Mouse (Mus musculus) brain, adult 2 months (tissue): Measurements from ENCODE around the gene Kirrel3.

Experiments
- DNase-seq: peaks from one replicate; pipeline ENCODE4 v3.0.0; 2011; ENCODE audit warnings: low read depth, low spot score

The Kirrel3 gene

GRCm38 (mm10) chr9:34945301-34945700 is 459.6 kb downstream of the Kirrel3 start:
- no peak for DNase-seq

DNA sequence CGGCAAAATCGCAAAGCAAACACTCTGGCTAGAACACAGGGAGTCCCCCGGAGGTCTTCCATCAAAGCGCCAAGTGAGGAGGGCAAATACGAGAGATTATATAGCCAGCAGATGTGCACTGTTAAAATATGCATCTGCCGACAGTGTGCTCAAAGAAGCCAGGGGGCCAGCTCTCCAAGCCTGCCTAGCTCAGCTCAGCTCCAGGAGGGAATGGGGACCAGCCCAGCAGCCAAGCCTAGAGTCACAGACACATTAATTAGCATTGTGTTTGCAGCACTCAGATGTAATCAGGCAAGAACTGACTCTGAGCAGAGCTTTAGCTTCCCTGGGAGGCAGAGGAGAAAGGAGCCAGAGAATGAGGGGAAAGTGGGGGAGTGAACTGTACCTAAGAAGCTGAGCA is 461.6 kb downstream of the Kirrel3 start:
- peak; percentile 70 for DNase-seq

- DNase-seq = peak; percentile 52
Measured at GRCm38 (mm10) chr9:34947717-34948116, 462.0 kb downstream of the Kirrel3 start.

DNA sequence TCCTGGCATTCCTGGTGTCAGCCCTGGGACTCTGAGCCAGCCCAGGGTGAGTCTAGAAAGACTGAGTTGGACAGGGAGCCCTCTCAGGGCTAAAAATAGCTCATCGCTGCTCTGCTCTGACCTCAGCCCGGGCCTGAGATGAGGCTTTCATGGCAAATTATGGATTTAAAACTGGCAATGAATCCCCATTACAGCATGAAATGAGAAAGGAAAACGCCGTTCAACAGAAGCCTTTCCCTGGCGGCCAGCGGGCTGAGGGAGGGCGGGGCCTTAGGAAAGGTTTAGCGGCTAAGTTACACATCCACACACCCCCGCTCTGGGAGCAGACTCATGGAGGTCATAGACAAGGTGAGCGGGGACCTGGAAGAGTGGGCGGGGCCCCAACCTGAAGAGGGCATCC is 467.7 kb downstream of the Kirrel3 start:
- DNase-seq = peak; percentile 83

- DNase-seq = peak; percentile 82
Measured at GRCm38 (mm10) chr9:34954212-34954611, 468.5 kb downstream of the Kirrel3 start.

DNA sequence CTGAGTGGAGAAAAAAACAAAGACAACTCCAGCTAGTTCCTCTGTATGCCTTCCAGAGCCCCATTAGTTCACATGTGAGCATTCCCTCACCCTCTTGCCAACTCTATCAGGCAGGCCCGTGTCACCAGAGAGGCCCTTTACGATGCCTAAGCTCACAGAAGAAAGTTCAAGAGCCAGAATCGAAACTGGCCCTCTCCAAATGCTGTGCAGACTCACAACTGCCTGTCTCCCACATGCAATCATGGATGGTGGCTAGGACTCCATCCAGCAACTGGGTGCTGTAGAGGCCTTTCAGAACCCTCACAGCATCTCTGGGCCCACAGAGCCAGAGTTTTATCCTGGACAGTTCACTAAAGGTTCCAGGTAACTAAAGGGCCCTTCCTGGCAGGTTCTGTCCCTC is 470.8 kb downstream of the Kirrel3 start:
- no peak for DNase-seq

- peak; percentile 78 for DNase-seq
Measured at GRCm38 (mm10) chr9:34957691-34958090, 472.0 kb downstream of the Kirrel3 start.

GRCm38 (mm10) chr9:34958183-34958830 is 472.6 kb downstream of the Kirrel3 start:
- peak; percentile 94 for DNase-seq

GRCm38 (mm10) chr9:34960736-34961135 is 475.0 kb downstream of the Kirrel3 start:
- no peak for DNase-seq

DNA sequence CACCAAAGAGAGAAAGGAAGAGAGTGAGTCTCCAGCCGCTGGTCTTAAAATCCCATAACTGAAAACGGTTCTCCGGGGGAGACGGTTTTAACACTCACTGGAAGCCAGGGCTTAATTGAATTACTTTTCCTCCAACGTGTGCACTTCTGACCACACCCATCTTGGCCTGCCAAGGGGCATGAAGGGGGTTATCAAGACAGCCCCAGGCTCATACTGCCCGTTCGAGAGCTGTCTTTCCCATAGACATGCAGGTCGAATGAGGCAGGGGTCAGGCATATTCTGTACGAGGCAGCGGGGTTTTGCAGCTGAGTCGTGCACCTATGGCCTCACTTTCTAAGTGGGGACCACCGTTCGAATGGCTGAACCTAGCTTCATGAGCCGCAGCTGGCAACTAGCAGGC is 475.5 kb downstream of the Kirrel3 start:
- DNase-seq = no peak

DNA sequence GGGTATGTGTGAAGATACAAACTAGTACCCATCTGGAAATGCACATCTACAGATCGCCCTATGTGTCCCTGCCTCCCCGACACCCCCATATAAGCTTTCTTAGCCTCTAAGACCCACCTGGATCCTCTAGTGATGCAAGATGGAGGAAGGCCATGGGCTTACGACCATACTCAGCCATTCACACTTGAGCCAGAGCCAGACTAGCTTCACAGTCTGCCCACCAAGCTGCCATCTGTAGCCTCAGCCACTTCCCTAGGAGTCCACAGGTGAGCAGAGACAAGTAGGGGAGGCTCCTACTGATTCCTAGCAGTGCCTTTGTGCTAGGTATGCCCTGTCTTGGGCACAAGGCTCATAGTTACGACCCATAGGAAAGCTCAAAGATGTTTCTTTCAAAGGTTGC is 476.6 kb downstream of the Kirrel3 start:
- peak; percentile 51 for DNase-seq

- peak; percentile 91 for DNase-seq
Measured at GRCm38 (mm10) chr9:34963593-34963992, 477.9 kb downstream of the Kirrel3 start.

GRCm38 (mm10) chr9:34964172-34965040 is 478.7 kb downstream of the Kirrel3 start:
- DNase-seq = no peak

DNA sequence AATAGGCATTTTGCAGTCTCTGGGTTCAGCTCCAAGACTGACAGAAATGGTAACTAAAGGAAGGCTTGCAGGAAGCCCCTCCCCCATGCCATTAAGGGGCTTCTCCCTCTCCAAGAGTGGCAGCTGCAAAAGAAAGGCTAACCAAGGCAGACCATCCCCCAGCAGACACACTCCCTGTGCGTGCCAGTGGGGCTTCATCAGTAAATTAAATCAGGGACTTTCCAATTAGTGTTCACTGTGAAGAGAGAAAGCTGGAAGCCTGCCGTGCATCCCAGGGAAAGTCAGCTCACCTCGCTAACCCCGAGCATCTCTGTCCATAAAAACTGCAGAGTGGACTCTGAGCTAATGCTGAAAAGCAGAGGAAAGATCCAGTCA is 479.3 kb downstream of the Kirrel3 start:
- no peak for DNase-seq

GRCm38 (mm10) chr9:34967772-34968171 is 482.1 kb downstream of the Kirrel3 start:
- no peak for DNase-seq

GRCm38 (mm10) chr9:34969881-34970490 is 484.3 kb downstream of the Kirrel3 start:
- peak; percentile 52 for DNase-seq

- DNase-seq = no peak
Measured at GRCm38 (mm10) chr9:34974326-34974725, 488.6 kb downstream of the Kirrel3 start.

DNA sequence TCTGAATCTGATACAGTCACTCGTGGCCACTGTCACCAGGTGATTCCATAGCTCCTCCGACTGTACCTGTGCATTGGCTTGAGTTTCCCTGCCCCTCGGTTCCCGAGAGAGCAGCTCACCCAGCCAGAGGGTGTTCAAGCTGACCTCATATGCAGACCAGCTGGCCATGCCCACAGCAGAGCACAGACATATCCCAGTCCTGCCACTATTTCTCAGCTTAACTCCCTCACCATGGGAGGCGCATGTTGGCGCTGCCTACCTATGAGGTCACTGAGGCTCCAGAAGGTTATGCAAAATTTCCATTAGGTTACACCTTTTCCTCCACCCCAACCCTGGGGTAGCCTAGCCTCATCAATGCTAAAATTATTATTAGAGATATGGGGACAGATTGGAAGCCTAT is 489.6 kb downstream of the Kirrel3 start:
- peak; percentile 81 for DNase-seq

DNA sequence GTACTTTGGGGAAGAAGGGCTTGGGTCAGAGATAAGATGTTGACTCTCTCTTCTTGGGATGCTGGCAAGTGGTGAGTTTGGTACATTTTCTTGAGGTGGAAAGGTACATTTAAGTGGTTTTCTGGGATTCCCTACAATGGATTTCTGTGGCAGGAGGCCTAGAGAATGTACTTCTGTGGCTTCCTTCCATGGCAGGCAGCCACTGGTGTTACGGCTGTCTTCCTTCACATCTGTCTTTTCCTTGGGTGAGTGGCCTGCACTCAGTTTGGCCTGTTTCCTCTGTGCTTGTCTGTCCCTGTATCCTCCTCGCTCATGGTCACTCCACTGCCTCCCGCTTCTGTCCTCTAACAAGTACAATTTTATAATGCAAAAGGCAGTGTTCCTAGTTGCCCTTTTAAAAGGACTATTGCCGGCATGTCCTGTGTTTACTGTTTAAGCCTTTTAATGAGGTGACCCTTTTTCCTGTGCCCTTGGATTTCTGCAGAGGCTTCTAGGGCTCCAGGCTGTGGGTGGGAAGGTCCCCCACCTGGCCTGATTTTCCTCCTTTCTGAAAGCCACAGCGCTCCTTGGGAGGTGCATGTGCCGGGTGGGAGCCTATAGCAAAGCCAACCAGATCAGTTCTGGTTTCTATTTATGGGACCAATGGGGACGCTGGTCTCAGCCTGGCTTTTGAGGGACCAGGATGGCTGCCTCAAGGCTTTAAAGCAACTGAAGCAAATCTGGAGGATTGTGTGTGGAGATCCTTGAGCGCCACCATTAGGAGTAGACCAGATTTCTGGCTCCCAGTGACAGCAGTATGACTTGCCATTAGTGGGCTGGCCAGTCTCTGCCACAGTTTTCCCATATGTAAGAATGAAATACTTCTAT is 491.1 kb downstream of the Kirrel3 start:
- DNase-seq = peak; percentile 60

- DNase-seq = no peak
Measured at GRCm38 (mm10) chr9:34977700-34978099, 492.0 kb downstream of the Kirrel3 start.

DNA sequence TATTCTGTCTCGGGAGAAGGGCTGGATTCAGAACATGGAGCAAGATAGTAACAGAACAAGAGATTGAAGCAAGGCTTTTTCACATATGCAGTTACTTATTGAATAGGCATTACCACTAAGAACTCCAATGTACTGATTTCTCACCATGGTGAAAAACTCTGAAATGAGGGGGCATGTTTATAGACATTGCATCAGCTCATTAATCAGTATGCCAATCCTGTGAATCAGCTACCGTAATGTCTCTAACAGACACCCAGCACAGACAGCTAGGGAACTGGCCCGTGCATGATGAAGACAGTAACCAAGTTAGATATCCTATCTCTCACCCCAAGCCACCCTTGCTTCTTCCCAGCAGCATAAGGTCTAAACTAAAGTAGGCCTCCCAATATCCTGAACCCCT is 492.5 kb downstream of the Kirrel3 start:
- DNase-seq = no peak
